Mouse (Mus musculus) cerebellum, adult 8-10 months (tissue): Measurements from ENCODE around the gene Prkn.

Experiments used
- DNase-seq: peaks from one replicate; pipeline ENCODE4 v3.0.0; 2022

Prkn gene

GRCm38 (mm10) chr17:12029921-12030461, 1189.8 kb downstream of the Prkn start:
- DNase-seq: no peak

GRCm38 (mm10) chr17:12030556-12031160, 1190.5 kb downstream of the Prkn start:
- no peak for DNase-seq

DNA sequence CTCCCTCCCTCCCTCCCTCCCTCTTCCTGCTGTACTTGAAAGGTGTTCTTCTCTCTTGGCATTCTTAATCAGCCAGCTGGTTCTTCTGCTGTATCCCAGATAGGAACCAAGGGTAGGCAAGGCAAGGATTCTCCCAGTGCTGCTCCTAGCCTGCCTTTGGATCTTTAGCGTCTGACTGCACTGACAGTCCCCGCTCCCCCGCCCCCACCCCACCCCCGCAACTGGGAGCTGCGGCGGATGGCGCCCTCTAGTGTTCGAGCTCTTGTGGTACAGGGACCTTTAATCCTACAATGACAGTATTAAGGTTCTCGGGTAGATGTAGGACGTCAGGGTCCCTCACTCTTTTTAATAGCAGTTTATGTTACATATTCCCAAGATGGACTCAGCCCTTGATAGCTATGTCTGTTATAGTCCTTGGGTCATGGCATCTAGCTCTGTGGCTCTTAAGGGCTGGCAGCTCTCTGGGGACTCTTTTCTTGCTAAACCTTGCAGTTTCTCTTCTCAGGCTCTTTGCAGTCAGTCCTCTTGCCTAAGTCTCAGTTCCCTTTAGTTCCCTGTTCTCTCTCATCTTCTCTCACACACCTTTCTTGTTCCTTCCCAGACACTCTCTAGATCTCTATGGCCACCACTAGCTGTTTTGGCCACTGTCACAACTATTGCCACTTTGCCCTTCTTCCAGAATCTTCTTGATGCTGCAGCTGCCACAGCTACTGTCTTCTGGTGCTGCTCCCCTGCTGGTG, 1191.2 kb downstream of the Prkn start:
- DNase-seq: peak; percentile 60

DNA sequence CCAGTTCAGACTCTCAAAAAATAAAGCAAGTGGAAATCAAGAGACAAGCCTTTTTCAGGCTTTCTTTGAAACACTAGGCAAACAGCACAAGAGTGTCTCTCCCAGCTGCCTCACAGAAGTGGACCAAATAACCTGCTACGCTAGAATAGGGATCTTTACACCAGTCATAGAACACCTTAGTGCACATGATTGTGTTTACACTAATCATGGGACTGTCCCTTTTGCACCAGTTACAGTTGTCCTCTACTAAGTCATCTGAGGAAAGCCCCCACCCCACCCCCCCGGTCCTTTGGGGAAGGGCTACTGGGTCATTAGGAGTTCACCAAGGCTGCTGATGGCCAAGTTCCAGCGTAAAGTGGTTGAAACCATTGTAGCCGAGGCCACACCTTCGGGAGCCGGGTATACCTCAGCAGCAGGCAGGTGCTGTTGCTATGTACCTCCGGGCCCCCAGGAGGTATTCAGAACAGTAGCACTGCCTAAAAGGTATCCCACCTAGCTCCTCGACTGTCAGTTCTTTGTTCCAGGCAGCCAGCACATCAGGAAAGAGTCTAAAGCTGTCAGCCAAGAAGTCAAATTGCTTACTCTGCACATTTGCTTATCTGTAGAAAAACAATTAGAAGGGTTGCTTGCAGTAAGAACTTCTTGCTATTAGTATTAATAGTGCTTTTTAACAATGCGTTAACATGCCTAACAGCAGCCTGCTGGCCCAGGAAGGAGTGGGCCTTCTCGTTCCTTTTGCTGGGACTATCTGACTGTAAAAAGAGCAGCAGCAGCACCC, 1192.0 kb downstream of the Prkn start:
- no peak for DNase-seq

DNA sequence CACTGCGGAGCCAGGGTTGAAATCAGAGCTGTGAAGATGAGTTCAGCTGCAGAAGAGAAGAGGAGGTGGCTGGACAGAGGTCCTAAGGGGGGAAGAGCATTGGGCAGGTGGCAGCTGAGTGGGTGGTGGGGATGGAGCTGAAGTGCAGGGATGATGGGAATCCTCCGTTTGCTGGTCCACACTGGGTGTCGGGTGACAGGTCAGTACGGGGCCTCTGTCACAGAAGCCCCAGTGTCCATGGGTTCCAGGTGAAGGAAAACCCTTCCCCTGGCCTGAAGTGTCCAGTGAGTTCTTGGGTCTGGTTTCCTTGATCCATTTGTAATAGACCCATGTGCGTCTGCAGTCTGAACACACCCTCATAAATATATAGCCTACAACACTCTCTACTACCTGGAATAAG, 1195.2 kb downstream of the Prkn start:
- DNase-seq: no peak

- peak; percentile 67 for DNase-seq
Observed at GRCm38 (mm10) chr17:12036205-12036604, 1196.0 kb downstream of the Prkn start.

GRCm38 (mm10) chr17:12037065-12037464, 1196.9 kb downstream of the Prkn start:
- no peak for DNase-seq

DNA sequence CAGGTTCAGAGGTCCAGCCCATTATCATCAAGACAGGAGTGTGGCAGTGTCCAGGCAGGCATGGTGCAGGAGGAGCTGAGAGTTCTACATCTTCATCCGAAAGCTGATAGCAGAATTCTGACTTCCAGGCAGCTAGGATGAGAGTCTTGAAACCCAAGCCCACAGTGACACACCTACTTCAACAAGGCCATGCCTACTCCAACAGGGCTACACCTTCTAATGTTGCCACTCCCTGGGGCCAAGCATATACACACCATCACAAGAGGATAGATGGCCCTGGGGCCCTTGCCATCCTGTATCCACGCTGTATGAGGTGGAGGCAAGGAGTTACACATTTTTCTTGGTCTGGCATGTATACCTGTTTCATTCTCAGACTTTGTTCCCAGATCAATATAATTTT, 1197.4 kb downstream of the Prkn start:
- DNase-seq: no peak

DNA sequence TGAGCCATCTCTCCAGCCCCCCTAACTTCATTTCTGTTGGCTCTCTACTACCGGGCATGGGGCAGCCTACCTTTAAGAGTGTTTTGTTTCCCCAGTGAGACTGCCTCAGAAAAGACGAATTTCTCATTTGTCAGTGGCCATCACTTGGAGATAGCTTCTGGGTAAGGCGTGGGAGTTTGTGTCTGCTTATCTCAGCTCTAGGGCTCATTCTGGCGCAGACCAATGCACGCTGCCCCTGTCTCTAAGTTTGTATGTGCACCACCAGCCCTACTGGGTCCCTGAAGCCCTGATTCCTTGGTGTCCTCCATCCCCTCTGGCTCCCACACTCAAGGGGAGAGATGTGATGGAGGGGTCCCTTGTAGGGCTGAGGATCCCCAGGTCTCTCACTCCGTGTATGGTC, 1198.3 kb downstream of the Prkn start:
- no peak for DNase-seq

DNA sequence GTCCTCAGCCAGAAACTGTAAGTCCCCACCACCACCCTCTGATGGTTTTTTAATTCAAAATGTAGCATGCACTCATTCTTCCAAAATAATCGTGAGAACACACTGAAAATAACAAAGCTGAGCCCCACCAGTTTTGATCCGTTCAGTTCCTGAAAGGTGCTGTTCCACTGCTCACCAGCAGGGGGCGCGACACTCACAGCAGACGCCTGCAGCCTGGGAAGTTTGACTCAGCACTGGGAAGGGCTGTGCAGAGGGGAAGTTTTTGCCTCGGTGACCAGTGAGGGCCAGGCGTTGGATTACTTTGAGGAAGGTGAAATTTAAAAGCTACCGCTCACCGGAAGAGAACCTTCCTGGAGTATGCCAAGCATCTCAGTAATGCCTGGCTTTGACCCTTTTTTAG, 1199.0 kb downstream of the Prkn start:
- DNase-seq: peak; percentile 81

DNA sequence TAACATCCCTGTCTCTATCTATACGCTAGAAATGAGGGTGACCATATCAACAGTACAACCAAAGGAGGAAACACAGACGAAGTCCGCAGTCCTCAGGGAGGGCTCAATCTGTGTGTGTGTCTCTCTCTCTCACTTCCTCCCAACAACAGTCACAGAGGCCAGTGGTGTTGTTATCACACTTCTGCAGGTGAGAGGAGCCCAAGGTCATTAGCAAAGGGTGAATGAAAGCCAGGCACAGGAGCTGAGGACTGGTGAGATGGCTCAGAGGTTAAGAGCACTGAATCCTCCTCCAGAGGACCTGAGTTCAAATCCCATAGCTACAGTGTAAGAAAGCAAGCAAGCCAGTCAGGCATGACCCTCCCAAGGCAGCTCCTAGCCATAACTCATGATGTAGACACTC, 1199.7 kb downstream of the Prkn start:
- no peak for DNase-seq

GRCm38 (mm10) chr17:12040546-12040945, 1200.4 kb downstream of the Prkn start:
- DNase-seq: no peak

- DNase-seq: no peak
Observed at GRCm38 (mm10) chr17:12041091-12041655, 1201.0 kb downstream of the Prkn start.

DNA sequence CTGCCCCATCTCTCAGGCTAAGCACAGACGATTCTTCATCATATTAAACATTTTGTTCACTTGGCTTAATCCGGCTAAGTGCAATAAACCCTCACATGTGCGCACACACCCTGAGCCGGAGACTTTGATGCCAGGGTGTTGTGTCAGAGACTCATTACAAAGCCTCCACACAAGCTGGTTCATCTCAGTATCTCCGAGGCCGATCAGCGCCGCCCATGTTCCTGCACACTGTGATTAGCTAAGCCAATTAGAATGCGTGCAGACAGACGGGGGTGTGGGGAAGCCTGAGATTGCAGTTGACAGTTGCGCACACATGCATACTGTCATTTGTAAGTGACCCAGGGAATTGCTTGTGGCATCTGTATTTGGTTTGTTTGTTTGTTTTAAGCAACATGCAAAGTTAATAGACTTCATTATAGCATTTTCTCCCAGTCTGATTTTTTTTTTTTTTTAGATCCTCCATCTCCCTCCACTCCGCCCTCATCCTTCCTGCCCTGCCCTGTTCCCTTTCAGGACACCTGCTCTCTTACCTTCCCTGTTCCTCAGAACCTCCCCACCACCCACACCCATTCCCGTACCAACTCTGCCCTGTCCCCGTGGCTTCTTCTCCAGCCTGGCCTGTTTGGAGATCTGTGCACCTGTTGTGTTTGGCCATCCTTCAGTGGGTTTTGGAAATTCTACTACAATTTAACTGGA, 1202.5 kb downstream of the Prkn start:
- DNase-seq: no peak

DNA sequence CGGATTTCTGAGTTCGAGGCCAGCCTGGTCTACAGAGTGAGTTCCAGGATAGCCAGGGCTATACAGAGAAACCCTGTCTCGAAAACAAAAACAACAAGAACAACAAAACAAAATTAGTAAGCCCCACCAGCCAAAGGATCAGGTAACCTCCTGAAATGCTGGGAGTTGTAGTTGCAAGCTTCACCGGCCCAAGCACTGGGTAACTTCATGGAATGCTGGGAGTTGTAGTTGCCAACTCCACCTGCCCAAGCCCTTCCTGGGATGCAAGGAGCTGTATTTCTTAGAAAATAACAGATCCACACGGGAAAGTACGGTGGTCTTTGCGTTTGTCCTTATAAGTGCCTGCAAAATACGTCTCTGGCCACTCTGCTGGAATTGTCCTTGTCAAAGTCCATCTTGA, 1204.0 kb downstream of the Prkn start:
- DNase-seq: no peak

DNA sequence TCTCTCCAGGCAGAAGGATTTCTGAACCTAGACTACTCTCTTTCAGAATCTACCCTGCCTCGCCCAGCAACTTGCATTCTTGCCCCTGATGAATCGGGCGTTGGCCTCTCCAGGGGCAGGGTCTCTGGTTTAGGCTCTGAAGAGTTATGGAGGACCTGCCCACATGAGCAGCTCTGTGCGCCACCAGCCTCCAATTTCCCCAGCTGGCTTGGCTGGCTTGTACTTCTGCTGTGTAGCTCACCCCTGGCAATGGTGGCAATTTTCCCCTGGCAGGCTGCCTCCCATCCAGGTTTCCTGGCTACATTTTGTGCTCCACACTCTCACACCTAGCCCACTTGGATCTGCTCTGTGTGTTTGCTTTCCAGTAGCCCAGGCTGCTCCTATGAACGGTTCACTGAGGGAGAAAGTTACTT, 1205.7 kb downstream of the Prkn start:
- peak; percentile 56 for DNase-seq

- DNase-seq: no peak
Observed at GRCm38 (mm10) chr17:12047032-12047431, 1206.8 kb downstream of the Prkn start.

DNA sequence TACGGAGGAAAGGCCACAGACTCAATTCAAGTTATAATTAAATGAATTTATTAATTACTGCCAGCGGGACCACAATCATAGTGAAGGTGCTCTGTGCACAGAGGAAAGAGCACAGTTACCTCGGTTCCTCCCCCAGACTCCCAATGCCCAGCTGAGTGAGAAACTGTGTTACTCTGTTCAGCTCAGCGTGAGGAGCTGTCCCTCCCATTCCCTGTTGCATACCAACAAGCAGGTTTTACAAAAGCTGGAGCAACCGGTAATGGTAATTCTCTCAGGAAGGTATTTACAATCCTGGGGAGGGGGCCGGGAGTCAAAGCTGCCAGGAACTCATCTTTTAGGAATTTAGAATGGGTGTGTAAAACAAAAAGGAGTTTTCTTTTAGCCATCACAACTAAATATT, 1207.3 kb downstream of the Prkn start:
- no peak for DNase-seq

DNA sequence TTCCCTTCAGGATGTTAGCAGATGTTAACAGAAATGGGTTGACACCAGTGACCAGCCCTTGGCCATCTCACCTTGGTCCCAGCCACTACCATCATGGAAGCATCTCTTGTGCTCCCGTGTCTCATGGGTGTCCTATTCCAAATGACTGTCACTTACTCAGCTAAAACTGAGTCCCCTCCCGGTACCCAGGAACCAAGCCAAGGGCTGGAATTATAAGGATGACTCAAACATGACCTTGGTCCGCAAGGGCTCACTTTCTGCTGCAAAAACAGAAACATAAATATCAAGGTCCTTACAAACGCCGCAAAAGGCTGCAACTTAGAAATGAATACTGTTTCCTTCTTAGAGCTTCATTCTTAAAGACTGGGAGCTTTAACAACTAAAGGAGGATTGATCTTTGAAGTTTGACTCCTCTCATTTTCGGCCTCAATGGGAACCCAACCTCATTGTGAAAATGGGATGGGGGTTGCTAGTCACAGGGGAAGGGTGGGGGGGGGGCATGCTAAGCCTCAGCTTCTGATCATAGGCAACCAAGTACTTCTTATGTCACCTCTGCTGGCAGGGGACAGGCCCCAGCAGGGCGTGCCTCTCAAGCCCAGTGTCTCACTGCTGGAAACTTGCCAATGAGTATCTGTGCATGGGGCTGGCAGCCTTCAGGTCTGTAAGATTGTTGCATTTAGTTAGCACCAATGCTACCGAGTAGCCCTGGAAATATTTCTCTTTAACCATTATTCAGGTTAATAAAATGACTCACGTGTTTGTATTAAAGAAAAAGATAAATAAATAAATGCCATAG, 1208.7 kb downstream of the Prkn start:
- no peak for DNase-seq

GRCm38 (mm10) chr17:12050261-12050660, 1210.1 kb downstream of the Prkn start:
- DNase-seq: no peak

GRCm38 (mm10) chr17:12051031-12051430, 1210.8 kb downstream of the Prkn start:
- no peak for DNase-seq

- no peak for DNase-seq
Observed at GRCm38 (mm10) chr17:12052651-12053050, 1212.5 kb downstream of the Prkn start.
